Mouse (Mus musculus): ENCODE measurements around the gene Efcab6. TPM values are rescaled to one million over a fixed set of nuclear protein-coding genes. Genes with fewer than 3 reads are reported as not detected.

The Efcab6 gene
- polyA plus RNA-seq, 1 experiment from 2014 or later = 0.33 TPM

DNA sequence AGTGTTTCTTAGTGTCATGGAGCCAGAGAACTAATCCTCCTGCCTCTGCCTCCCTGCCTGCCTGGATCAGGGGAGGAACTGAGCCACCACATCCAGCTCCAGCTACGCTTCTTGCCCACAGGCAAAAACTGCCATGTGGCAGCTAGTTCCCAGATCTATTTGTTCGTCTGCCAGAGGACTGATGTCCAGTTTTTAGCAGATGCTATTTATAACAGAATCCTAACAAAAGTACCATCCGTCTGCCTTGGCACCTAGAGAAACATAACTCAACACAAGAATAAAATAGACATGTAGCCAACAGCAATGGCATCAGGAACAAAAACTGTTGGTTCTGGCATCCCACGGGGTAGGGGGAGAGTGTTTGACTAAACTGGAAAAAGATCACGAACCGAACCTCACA, 6.3 kb downstream of the Efcab6 start:
- no peak overlapping the region for H3K27ac ChIP-seq (ENCODE audit: low read depth)
- no peak overlapping the region for H3K4me3 ChIP-seq (ENCODE audit: low read depth, low read length)
- no peaks in the 10 kb centered on the region for H3K9me3 ChIP-seq (ENCODE audit: low read depth, low read length)
- no peaks in the 10 kb centered on the region for H3K36me3 ChIP-seq (ENCODE audit: insufficient read depth)
- no peak overlapping the region for H3K9ac ChIP-seq
- TF ChIP-seq CTCF (IDR thresholded peaks at IDR 0.05; ENCODE audit: low read depth) = no peak
- no peak for DNase-seq
- WGBS = 70% methylated on average over 6 of the region's 6 CpGs
- no peaks in the 10 kb centered on the region for H3K4me1 ChIP-seq (ENCODE audit: insufficient read depth)
- no peak overlapping the region for H3K4me2 ChIP-seq
- no peaks in the 10 kb centered on the region for H3K27me3 ChIP-seq (ENCODE audit: insufficient read depth, low read length)
- no peak for ATAC-seq (ENCODE audit: insufficient read depth)

DNA sequence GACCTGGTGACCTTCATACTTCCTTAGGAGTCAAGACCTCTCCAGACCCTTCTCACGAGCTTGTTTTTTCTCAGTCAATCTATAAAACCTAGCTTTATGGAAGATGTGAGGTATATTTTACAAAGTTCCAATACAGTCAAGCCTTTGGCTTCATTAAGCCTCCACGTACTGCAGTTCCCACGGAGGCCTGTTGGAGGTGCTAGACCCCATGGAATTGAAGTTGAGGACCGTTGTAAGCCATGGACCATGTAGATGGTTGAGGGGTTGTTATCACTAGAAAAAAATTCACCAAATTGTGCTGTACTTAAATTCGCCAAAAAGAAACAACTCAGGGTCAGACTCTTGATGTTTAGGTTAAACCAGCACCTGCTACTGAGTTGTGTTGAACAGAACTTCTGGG, 9.1 kb downstream of the Efcab6 start:
- H3K9me3 ChIP-seq (ENCODE audit: low read depth, low read length) = no peaks in the 10 kb centered on the region
- ATAC-seq (ENCODE audit: insufficient read depth) = no peak
- H3K9ac ChIP-seq = no peak overlapping the region
- 65% methylated on average over 5 of the region's 5 CpGs for WGBS
- no peak overlapping the region for H3K4me3 ChIP-seq (ENCODE audit: low read depth, low read length)
- no peaks in the 10 kb centered on the region for H3K27me3 ChIP-seq (ENCODE audit: insufficient read depth, low read length)
- no peaks in the 10 kb centered on the region for H3K36me3 ChIP-seq (ENCODE audit: insufficient read depth)
- no peak overlapping the region for H3K4me2 ChIP-seq
- DNase-seq = no peak
- no peaks in the 10 kb centered on the region for H3K4me1 ChIP-seq (ENCODE audit: insufficient read depth)
- no peak overlapping the region for H3K27ac ChIP-seq (ENCODE audit: low read depth)
- peak; percentile 14; the same call in 1 of the 2 replicates for TF ChIP-seq CTCF (IDR thresholded peaks at IDR 0.05; ENCODE audit: low read depth)

DNA sequence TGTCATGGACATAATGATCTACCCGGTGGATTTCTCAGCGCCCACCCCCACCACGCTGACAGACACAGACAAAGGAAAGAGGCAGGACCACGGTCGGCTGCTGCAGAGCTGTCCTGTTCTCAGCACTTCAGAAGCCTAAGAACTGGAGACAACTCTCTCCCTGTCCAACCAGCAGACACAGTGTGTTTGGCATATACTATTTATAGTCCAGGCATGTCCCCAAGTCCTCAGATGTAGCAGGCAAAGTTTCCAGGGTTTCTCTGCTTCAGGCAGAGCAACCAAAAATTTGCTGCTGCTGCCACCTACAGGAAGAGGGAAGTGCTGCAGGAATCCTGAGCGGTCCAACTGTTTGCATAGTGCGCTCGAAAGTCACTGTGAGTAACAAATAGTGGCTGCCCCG, 11.3 kb downstream of the Efcab6 start:
- Histone ChIP-seq H3K9me3 (ENCODE audit: low read depth, low read length) (no peaks in the 10 kb centered on the region), H3K4me1 (ENCODE audit: insufficient read depth) (no peaks in the 10 kb centered on the region), H3K27me3 (ENCODE audit: insufficient read depth, low read length) (no peaks in the 10 kb centered on the region), H3K4me2 (no peak overlapping the region), H3K4me3 (ENCODE audit: low read depth, low read length) (no peak overlapping the region), H3K27ac (ENCODE audit: low read depth) (no peak overlapping the region), H3K9ac (no peak overlapping the region), H3K36me3 (ENCODE audit: insufficient read depth) (no peaks in the 10 kb centered on the region)
- WGBS = 31% methylated on average over 9 of the region's 9 CpGs
- DNase-seq (peak; percentile 94), ATAC-seq (ENCODE audit: insufficient read depth) (peak; percentile 73)
- TF ChIP-seq CTCF (IDR thresholded peaks at IDR 0.05; ENCODE audit: low read depth) = peak; percentile 96

DNA sequence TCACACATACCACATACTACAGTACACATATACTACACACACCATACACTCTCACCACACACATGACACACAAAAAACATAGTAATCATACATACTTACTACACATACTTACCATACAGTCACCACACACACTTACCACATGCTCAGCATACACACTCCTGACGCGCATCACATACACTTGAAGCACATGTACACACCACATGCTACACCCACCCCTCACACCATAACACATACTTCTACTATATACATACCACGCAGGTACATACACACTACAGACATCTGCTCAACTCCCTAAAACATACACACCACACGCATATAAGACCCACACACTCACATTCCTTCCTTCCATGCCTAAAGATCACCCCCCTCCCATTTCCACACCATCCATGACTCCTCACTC, 11.9 kb downstream of the Efcab6 start:
- Histone ChIP-seq H3K4me3 (ENCODE audit: low read depth, low read length) (no peak overlapping the region), H3K4me1 (ENCODE audit: insufficient read depth) (no peaks in the 10 kb centered on the region), H3K36me3 (ENCODE audit: insufficient read depth) (no peaks in the 10 kb centered on the region), H3K27me3 (ENCODE audit: insufficient read depth, low read length) (no peaks in the 10 kb centered on the region), H3K4me2 (no peak overlapping the region), H3K27ac (ENCODE audit: low read depth) (no peak overlapping the region), H3K9me3 (ENCODE audit: low read depth, low read length) (no peaks in the 10 kb centered on the region), H3K9ac (no peak overlapping the region)
- 86% methylated on average over 4 of the region's 4 CpGs for WGBS
- no peak for TF ChIP-seq CTCF (IDR thresholded peaks at IDR 0.05; ENCODE audit: low read depth)
- DNase-seq (no peak), ATAC-seq (ENCODE audit: insufficient read depth) (no peak)

DNA sequence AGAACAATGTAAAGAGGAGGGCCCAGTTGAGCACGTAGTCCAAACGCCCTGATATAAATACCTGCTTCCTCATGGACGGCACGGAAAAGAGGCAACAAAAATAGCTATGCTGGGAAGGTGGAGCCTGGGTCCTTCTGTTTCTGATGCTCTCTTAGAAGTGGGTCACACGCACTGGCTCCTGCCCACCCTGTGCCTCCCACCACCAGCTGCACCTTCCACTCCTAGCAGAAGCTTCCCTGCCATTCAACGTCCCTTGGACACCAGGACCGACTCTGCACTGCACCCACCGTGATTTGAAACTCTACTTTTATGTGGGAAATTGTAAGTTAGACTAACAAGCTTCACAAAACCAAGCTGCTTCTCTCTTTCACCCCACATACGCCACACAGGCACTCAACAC, 12.8 kb downstream of the Efcab6 start:
- DNase-seq (no peak), ATAC-seq (ENCODE audit: insufficient read depth) (no peak)
- H3K9ac ChIP-seq = no peak overlapping the region
- H3K9me3 ChIP-seq (ENCODE audit: low read depth, low read length) = no peaks in the 10 kb centered on the region
- no peaks in the 10 kb centered on the region for H3K4me1 ChIP-seq (ENCODE audit: insufficient read depth)
- H3K4me3 ChIP-seq (ENCODE audit: low read depth, low read length) = no peak overlapping the region
- TF ChIP-seq CTCF (IDR thresholded peaks at IDR 0.05; ENCODE audit: low read depth) = no peak
- H3K4me2 ChIP-seq = no peak overlapping the region
- no peaks in the 10 kb centered on the region for H3K36me3 ChIP-seq (ENCODE audit: insufficient read depth)
- no peaks in the 10 kb centered on the region for H3K27me3 ChIP-seq (ENCODE audit: insufficient read depth, low read length)
- 74% methylated on average over 9 of the region's 9 CpGs for WGBS
- no peak overlapping the region for H3K27ac ChIP-seq (ENCODE audit: low read depth)

DNA sequence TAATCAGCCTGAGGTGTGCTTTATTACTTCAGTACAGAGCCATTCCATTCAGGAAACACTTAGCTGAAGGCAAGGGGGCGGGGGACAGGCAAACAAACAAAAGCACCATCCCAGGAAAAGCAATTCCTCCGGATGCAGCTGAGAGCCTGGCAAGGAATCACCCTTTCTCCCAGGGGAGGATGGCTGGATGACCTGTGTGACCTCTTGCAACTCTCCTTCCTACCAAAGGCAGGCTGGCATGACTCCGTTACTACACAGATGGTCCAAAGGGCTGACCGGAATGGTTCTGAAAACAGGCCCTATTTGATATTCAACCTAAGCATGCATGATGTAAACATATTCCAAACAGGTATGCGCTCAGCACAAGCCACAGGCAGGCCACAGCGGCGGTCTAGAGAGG, 15.6 kb downstream of the Efcab6 start:
- H3K27ac ChIP-seq (ENCODE audit: low read depth) = no peak overlapping the region
- no peak overlapping the region for H3K4me2 ChIP-seq
- WGBS = 69% methylated on average over 7 of the region's 7 CpGs
- TF ChIP-seq CTCF (IDR thresholded peaks at IDR 0.05; ENCODE audit: low read depth) = no peak
- no peaks in the 10 kb centered on the region for H3K36me3 ChIP-seq (ENCODE audit: insufficient read depth)
- H3K27me3 ChIP-seq (ENCODE audit: insufficient read depth, low read length) = no peaks in the 10 kb centered on the region
- H3K9me3 ChIP-seq (ENCODE audit: low read depth, low read length) = peaks cover 2% of the 10 kb centered on the region; the same call in 1 of the 2 replicates
- ATAC-seq (ENCODE audit: insufficient read depth) = no peak
- H3K4me1 ChIP-seq (ENCODE audit: insufficient read depth) = no peaks in the 10 kb centered on the region
- no peak overlapping the region for H3K4me3 ChIP-seq (ENCODE audit: low read depth, low read length)
- H3K9ac ChIP-seq = no peak overlapping the region
- no peak for DNase-seq

DNA sequence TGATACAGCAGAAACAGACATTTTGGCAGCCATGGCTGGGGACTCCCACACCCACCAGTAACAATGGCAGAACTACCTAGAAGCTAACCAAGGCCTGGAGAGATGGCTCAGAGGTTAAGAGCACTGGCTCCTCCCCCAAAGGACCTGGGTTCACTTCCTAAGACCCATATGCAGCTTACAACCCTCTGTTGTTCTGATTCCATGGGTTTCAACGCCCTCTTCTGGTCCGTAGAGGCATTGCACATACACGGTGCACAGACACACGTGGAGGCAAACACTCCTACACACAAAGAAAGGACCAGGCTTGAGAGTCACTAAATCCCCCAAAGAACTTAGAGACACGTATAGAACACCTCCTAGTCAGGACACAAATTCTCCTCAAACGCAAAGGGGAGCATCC, 19.6 kb downstream of the Efcab6 start:
- no peak overlapping the region for H3K27ac ChIP-seq (ENCODE audit: low read depth)
- TF ChIP-seq CTCF (IDR thresholded peaks at IDR 0.05; ENCODE audit: low read depth) = 0 out of 2 replicates have a peak, but pooled peaks have one; percentile 6
- no peak for DNase-seq
- H3K4me3 ChIP-seq (ENCODE audit: low read depth, low read length) = no peak overlapping the region
- no peak overlapping the region for H3K4me2 ChIP-seq
- ATAC-seq (ENCODE audit: insufficient read depth) = no peak
- 85% methylated on average over 6 of the region's 6 CpGs for WGBS
- H3K27me3 ChIP-seq (ENCODE audit: insufficient read depth, low read length) = no peaks in the 10 kb centered on the region
- no peaks in the 10 kb centered on the region for H3K36me3 ChIP-seq (ENCODE audit: insufficient read depth)
- peaks cover 5% of the 10 kb centered on the region; the same call in 1 of the 2 replicates for H3K9me3 ChIP-seq (ENCODE audit: low read depth, low read length)
- H3K9ac ChIP-seq = no peak overlapping the region
- H3K4me1 ChIP-seq (ENCODE audit: insufficient read depth) = no peaks in the 10 kb centered on the region

DNA sequence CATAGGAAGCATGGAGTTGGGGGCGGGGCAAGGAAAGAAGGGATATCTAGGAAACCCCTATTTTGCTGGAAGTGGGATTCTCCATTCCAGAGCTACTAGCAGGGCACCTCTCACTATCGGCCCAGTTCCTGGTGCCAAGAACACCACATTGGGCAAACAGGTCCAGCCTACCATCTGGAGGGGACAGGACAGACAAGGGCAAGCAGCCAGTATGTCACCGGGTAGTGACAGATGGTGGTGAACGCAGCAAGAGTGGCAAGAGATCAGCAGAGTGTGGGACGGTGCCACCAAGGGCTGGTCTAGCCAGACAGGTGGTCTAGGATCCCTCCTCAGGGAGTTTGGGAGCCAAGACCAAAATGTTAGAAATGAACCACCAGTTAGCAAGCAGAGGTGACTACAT, 28.1 kb downstream of the Efcab6 start:
- WGBS = 85% methylated on average over 5 of the region's 5 CpGs
- no peak overlapping the region for H3K4me3 ChIP-seq (ENCODE audit: low read depth, low read length)
- no peak overlapping the region for H3K9ac ChIP-seq
- no peak for TF ChIP-seq CTCF (IDR thresholded peaks at IDR 0.05; ENCODE audit: low read depth)
- no peak overlapping the region for H3K27ac ChIP-seq (ENCODE audit: low read depth)
- no peaks in the 10 kb centered on the region for H3K36me3 ChIP-seq (ENCODE audit: insufficient read depth)
- H3K4me1 ChIP-seq (ENCODE audit: insufficient read depth) = no peaks in the 10 kb centered on the region
- DNase-seq = no peak
- no peak overlapping the region for H3K4me2 ChIP-seq
- ATAC-seq (ENCODE audit: insufficient read depth) = no peak
- H3K27me3 ChIP-seq (ENCODE audit: insufficient read depth, low read length) = no peaks in the 10 kb centered on the region
- H3K9me3 ChIP-seq (ENCODE audit: low read depth, low read length) = no peaks in the 10 kb centered on the region

Data from lung, embryonic 14.5 days (tissue).